Mouse (Mus musculus) liver, embryonic 15.5 days (tissue): Measurements from ENCODE around the gene Dpm2. TPM values are rescaled to one million over a fixed set of nuclear protein-coding genes. Genes with fewer than 3 reads are reported as not detected.
A peak's percentile ranks its signal among the peaks of the same experiment; 100 is the strongest.

ENCODE experiments used
- ATAC-seq: fragments of 200-750 bp; cut with Nextera tagmentation; 2 replicates; pipeline ENCODE4 v1.8.0; 2017; ENCODE audit warnings: moderate number of reproducible peaks, mild to moderate bottlenecking, moderate library complexity; ENCODE audit not compliant: insufficient read depth
- H3K27ac ChIP-seq: fragments of 300-500 bp; sonication (generic); replicated peaks from 2 replicates; pipeline ENCODE4 v1.5.1; 2015; ENCODE audit warnings: mild to moderate bottlenecking, inconsistent platforms
- H3K27me3 ChIP-seq: fragments of 300-500 bp; sonication (generic); 2 replicates; pipeline ENCODE4 v1.6.1; 2015; ENCODE audit warnings: mild to moderate bottlenecking, inconsistent platforms
- H3K36me3 ChIP-seq: fragments of 300-500 bp; sonication (generic); replicated peaks from 2 replicates; pipeline ENCODE4 v1.6.1; 2015; ENCODE audit warnings: moderate library complexity, mild to moderate bottlenecking, inconsistent platforms
- H3K4me1 ChIP-seq: fragments of 300-500 bp; sonication (generic); replicated peaks from 2 replicates; pipeline ENCODE4 v1.6.1; 2015; ENCODE audit warnings: inconsistent platforms
- H3K4me2 ChIP-seq: fragments of 300-500 bp; sonication (generic); 2 replicates; pipeline ENCODE4 v1.6.1; 2015; ENCODE audit warnings: moderate library complexity, mild to moderate bottlenecking, inconsistent platforms
- H3K4me3 ChIP-seq: fragments of 300-500 bp; sonication (generic); replicated peaks from 2 replicates; pipeline ENCODE4 v1.5.1; 2015; ENCODE audit warnings: mild to moderate bottlenecking, inconsistent platforms
- H3K9ac ChIP-seq: fragments of 300-500 bp; sonication (generic); 2 replicates; pipeline ENCODE4 v1.6.1; 2015; ENCODE audit warnings: moderate library complexity, mild to moderate bottlenecking, inconsistent platforms
- H3K9me3 ChIP-seq: fragments of 300-500 bp; sonication (generic); replicated peaks from 2 replicates; pipeline ENCODE4 v1.6.1; 2016; ENCODE audit warnings: inconsistent platforms
- WGBS: fragments of 180-500 bp; shearing (Covaris S2); methylation state at CpG from one replicate; pipeline ENCODE4 v1.1.7; 2015; ENCODE audit warnings: mixed read lengths; ENCODE audit not compliant: insufficient replicate concordance; 5-methylcytosine and 5-hydroxymethylcytosine counted together
- polyA plus RNA-seq: library from polyadenylated mRNA; unstranded; fragments of >200 nt; fragmentation: Nextera tagmentation; extraction: Ambion mirVana; gene quantifications from 2 replicates; pipeline ENCODE4 v1.2.1, GENCODE M21; 2015

The Dpm2 gene
- polyA plus RNA-seq, 1 experiment from 2014 or later: 49.0 TPM

GRCm38 (mm10) chr2:32586871-32587351 lies 16.3 kb downstream of the Dpm2 start, which contains the start of gene St6galnac4:
Gene St6galnac4 (plus strand): TSS chr2:32587095.
- Histone ChIP-seq H3K4me3 (peak within 1 kb of the TSS; percentile 64), H3K27ac (peak within 1 kb of the TSS; percentile 54), H3K36me3 (no peaks in the 10 kb centered on the region), H3K4me1 (peaks cover 51% of the 10 kb centered on the region), H3K4me2 (peak within 1 kb of the TSS; percentile 89), H3K27me3 (peaks cover 12% of the 10 kb centered on the region), H3K9me3 (no peaks in the 10 kb centered on the region), H3K9ac (peak within 1 kb of the TSS; percentile 65)
- ATAC-seq: peak; percentile 79
- WGBS: under 1% methylated on average over 37 of the region's 38 CpGs

DNA sequence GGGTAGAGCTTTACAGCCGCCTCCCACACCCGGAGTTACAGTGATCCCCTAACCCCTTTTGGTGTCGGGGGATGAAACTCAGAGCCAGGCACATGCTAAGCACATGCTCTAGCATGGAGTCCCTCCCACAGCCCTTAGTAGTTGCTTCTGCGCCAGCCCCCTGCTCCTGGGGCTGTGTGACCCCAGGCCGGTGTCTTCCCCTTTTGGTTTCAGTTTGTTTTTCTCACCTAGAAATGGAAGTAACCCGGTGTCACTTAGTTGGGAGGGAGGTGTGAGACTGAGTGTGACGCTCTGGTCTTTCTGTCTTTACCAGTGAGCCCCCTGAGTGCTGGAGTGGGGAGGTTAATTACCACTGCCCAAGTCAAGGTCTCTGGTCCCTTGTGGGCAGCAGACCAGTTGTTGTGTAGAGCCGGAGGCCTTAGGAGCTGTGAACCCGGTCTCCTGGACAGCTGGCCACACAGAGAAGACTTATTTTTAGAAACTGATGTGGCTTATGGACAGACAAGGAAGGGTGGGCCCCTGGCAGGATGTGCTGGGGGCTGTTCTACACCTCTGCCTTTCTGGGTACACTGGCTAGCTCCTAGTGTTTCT lies 17.2 kb downstream of the Dpm2 start:
- peak overlapping the region; percentile 65 for H3K9ac ChIP-seq
- H3K9me3 ChIP-seq: no peaks in the 10 kb centered on the region
- H3K36me3 ChIP-seq: no peaks in the 10 kb centered on the region
- 8% methylated on average over 9 of the region's 9 CpGs for WGBS
- peak overlapping the region; percentile 64 for H3K4me3 ChIP-seq
- H3K4me2 ChIP-seq: peak overlapping the region; percentile 89
- H3K27me3 ChIP-seq: peaks cover 10% of the 10 kb centered on the region
- H3K27ac ChIP-seq: peak overlapping the region; percentile 54
- no peak for ATAC-seq
- H3K4me1 ChIP-seq: peaks cover 49% of the 10 kb centered on the region

GRCm38 (mm10) chr2:32589213-32589795 lies 18.6 kb downstream of the Dpm2 start:
- 75% methylated on average over 11 of the region's 11 CpGs for WGBS
- no peak overlapping the region for H3K9ac ChIP-seq
- no peak overlapping the region for H3K4me3 ChIP-seq
- no peak overlapping the region for H3K4me2 ChIP-seq
- 0 out of 2 replicates have a peak, but pooled peaks cover 5% of the 10 kb centered on the region for H3K27me3 ChIP-seq
- peaks cover 34% of the 10 kb centered on the region for H3K4me1 ChIP-seq
- ATAC-seq: no peak
- H3K9me3 ChIP-seq: no peaks in the 10 kb centered on the region
- no peak overlapping the region for H3K27ac ChIP-seq
- H3K36me3 ChIP-seq: no peaks in the 10 kb centered on the region

GRCm38 (mm10) chr2:32590224-32590623 lies 19.6 kb downstream of the Dpm2 start:
- Histone ChIP-seq H3K9me3 (no peaks in the 10 kb centered on the region), H3K4me2 (no peak overlapping the region), H3K9ac (no peak overlapping the region), H3K4me3 (no peak overlapping the region), H3K36me3 (no peaks in the 10 kb centered on the region), H3K4me1 (peaks cover 33% of the 10 kb centered on the region), H3K27ac (no peak overlapping the region), H3K27me3 (0 out of 2 replicates have a peak, but pooled peaks cover under 1% of the 10 kb centered on the region)
- 76% methylated on average over 10 of the region's 10 CpGs for WGBS
- no peak for ATAC-seq

DNA sequence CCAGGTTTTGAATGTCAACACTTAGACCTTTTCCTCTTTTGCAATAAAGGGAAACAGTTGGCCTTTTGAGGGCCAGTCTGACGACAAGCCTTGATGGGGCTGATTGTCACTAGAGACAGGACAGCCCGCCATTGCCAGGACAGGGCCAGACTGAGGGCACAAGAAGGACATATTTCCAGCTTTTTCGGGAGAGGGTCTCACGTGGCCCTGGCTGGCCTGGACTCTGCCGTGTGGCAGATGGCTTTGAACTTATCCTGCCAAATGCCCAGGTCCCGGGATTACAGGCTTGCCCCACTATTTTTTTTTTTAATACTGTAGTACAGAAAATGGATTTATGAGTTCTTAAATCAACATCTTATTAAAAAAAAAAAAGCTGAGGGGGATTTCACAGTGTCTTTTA lies 20.6 kb downstream of the Dpm2 start:
- WGBS: 76% methylated on average over 6 of the region's 6 CpGs
- peaks cover 32% of the 10 kb centered on the region for H3K4me1 ChIP-seq
- H3K9me3 ChIP-seq: no peaks in the 10 kb centered on the region
- no peaks in the 10 kb centered on the region for H3K36me3 ChIP-seq
- H3K27ac ChIP-seq: no peak overlapping the region
- no peak overlapping the region for H3K4me3 ChIP-seq
- no peak for ATAC-seq
- H3K9ac ChIP-seq: no peak overlapping the region
- H3K4me2 ChIP-seq: no peak overlapping the region
- H3K27me3 ChIP-seq: no peaks in the 10 kb centered on the region

GRCm38 (mm10) chr2:32596725-32597124 lies 26.1 kb downstream of the Dpm2 start:
- Histone ChIP-seq H3K4me1 (peaks cover 7% of the 10 kb centered on the region), H3K27ac (no peak overlapping the region), H3K4me2 (no peak overlapping the region), H3K4me3 (no peak overlapping the region), H3K9ac (no peak overlapping the region), H3K36me3 (peaks cover 3% of the 10 kb centered on the region; the same call in 1 of the 2 replicates), H3K27me3 (no peaks in the 10 kb centered on the region), H3K9me3 (no peaks in the 10 kb centered on the region)
- no peak for ATAC-seq
- 84% methylated on average over 13 of the region's 13 CpGs for WGBS

DNA sequence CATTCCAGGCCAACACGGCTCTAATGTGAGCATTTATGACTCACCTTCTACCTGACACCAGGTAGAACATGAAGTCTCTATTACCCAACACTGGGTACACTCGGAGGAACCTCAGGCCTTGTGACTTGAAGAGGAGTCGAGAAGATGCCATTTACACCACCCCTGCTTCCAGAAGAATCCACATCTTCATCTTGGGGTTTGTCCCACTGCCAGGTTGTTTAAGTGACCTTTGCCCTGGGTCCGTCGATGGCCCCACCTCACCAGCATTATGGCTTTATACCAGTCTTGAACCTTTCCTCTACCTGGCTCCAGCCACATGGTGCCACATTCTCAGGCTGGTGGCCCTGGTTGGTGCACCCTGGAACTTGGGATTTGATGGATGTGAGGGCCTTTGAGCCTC lies 26.6 kb downstream of the Dpm2 start:
- no peak overlapping the region for H3K4me3 ChIP-seq
- ATAC-seq: no peak
- no peak overlapping the region for H3K4me2 ChIP-seq
- WGBS: 74% methylated on average over 5 of the region's 5 CpGs
- H3K9me3 ChIP-seq: no peaks in the 10 kb centered on the region
- peaks cover 3% of the 10 kb centered on the region; the same call in 1 of the 2 replicates for H3K36me3 ChIP-seq
- H3K9ac ChIP-seq: no peak overlapping the region
- H3K4me1 ChIP-seq: peaks cover 12% of the 10 kb centered on the region
- no peak overlapping the region for H3K27ac ChIP-seq
- H3K27me3 ChIP-seq: no peaks in the 10 kb centered on the region

DNA sequence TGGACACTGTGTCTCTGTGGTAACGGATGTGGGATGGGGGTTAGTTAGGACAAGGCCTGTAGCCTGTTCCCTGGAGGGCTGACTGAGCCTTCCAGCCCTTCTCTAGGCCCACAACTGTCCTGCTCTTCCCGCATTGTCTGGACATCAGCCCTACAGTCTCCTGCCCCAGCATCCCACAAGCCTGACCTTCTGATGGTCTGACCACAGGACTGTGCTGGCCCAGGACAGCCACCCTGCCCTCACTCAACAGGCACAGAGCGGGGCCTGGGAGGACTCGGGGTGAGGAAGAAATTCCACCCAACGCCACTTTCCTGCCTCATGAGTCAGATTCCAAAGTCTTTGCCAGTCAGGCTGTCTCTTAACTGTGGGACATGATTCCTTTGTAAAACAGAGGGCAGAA lies 27.0 kb downstream of the Dpm2 start:
- ATAC-seq: no peak
- peaks cover 17% of the 10 kb centered on the region for H3K4me1 ChIP-seq

DNA sequence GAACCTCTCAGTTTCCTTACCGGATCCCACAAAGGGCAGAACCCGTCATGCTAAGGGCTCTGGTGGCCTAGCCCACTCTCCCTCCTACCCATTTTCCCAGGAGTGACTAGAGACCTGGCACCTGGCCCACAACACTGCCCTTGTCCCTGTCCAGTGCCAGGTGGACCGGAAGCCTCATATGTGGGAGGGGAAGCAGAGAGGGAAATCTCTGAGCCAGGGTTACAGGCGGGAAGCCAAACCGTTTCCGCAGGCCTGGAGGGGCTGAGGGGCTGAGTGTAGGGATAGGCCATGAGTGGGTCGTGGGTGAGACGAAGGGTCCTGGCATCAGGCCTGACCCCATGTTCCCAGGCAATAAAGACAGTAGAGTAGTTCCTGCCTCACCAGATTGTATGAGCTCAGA lies 27.8 kb downstream of the Dpm2 start:
- Histone ChIP-seq H3K4me1 (peaks cover 17% of the 10 kb centered on the region), H3K4me2 (no peak overlapping the region), H3K9me3 (no peaks in the 10 kb centered on the region), H3K27me3 (no peaks in the 10 kb centered on the region), H3K9ac (no peak overlapping the region), H3K36me3 (peaks cover 3% of the 10 kb centered on the region; the same call in 1 of the 2 replicates), H3K4me3 (no peak overlapping the region), H3K27ac (no peak overlapping the region)
- 68% methylated on average over 8 of the region's 8 CpGs for WGBS
- ATAC-seq: no peak

More for the DNA sequence above, 27.0 kb downstream of the Dpm2 start:
- H3K9ac ChIP-seq: no peak overlapping the region
- H3K27ac ChIP-seq: no peak overlapping the region
- no peaks in the 10 kb centered on the region for H3K27me3 ChIP-seq
- 84% methylated on average over 5 of the region's 5 CpGs for WGBS
- no peaks in the 10 kb centered on the region for H3K9me3 ChIP-seq
- H3K4me2 ChIP-seq: no peak overlapping the region
- no peak overlapping the region for H3K4me3 ChIP-seq
- H3K36me3 ChIP-seq: peaks cover 3% of the 10 kb centered on the region; the same call in 1 of the 2 replicates

GRCm38 (mm10) chr2:32599409-32599808 lies 28.8 kb downstream of the Dpm2 start, which contains the start of gene St6galnac6:
Gene St6galnac6 (plus strand): TSS chr2:32599709.
- Histone ChIP-seq H3K4me1 (peaks cover 21% of the 10 kb centered on the region), H3K36me3 (peaks cover 3% of the 10 kb centered on the region; the same call in 1 of the 2 replicates), H3K27me3 (no peaks in the 10 kb centered on the region), H3K9me3 (no peaks in the 10 kb centered on the region), H3K4me2 (no peak within 1 kb of the TSS), H3K27ac (no peak within 1 kb of the TSS), H3K4me3 (no peak within 1 kb of the TSS), H3K9ac (no peak within 1 kb of the TSS)
- no peak for ATAC-seq
- 76% methylated on average over 3 of the region's 3 CpGs for WGBS

GRCm38 (mm10) chr2:32601417-32602065 lies 30.9 kb downstream of the Dpm2 start:
- Histone ChIP-seq H3K4me2 (peak overlapping the region; percentile 73), H3K4me3 (no peak overlapping the region), H3K27ac (no peak overlapping the region; the same call in 1 of the 2 replicates), H3K27me3 (no peaks in the 10 kb centered on the region), H3K36me3 (peaks cover 3% of the 10 kb centered on the region; the same call in 1 of the 2 replicates), H3K9me3 (no peaks in the 10 kb centered on the region), H3K4me1 (peaks cover 37% of the 10 kb centered on the region), H3K9ac (no peak overlapping the region)
- 35% methylated on average over 8 of the region's 8 CpGs for WGBS
- peak; percentile 67 for ATAC-seq
